Mouse (Mus musculus): ENCODE measurements around the gene Nuf2.
"Not testable (repeated sequence)": the region's sequence is repeated elsewhere in the genome, so short reads cannot be mapped to it uniquely, and the experiment has no call there.

Gene Nuf2

GRCm38 (mm10) chr1:169530876-169531701 is at the start of gene Nuf2:
Nuf2 (minus strand) TSS chr1:169531464.
- DNase-seq (ENCODE audit: low spot score in 2 of 2), result peak; percentile 98

GRCm38 (mm10) chr1:169579572-169579971 is 48.3 kb upstream of the Nuf2 start:
- DNase-seq (ENCODE audit: low spot score in 2 of 2), result no peak

- no peak for DNase-seq (ENCODE audit: low spot score in 2 of 2)
Measured at GRCm38 (mm10) chr1:169574136-169574535, 42.9 kb upstream of the Nuf2 start.

GRCm38 (mm10) chr1:169555621-169556020 is 24.4 kb upstream of the Nuf2 start:
- no peak for DNase-seq (ENCODE audit: low spot score in 2 of 2)

GRCm38 (mm10) chr1:169555019-169555418 is 23.8 kb upstream of the Nuf2 start:
- DNase-seq (ENCODE audit: low spot score in 2 of 2), result no peak

- no peak for DNase-seq (ENCODE audit: low spot score in 2 of 2)
Measured at GRCm38 (mm10) chr1:169553446-169553845, 22.2 kb upstream of the Nuf2 start.

GRCm38 (mm10) chr1:169540415-169540814 is 9.2 kb upstream of the Nuf2 start:
- DNase-seq (ENCODE audit: low spot score in 2 of 2), result no peak

- peak; percentile 52 to 69 for DNase-seq (ENCODE audit: low spot score in 2 of 2)
Measured at GRCm38 (mm10) chr1:169531702-169532535, 655 bp upstream of the Nuf2 start.

- no peak for DNase-seq (ENCODE audit: low spot score in 2 of 2)
Measured at GRCm38 (mm10) chr1:169529996-169530518, 1.2 kb downstream of the Nuf2 start.

GRCm38 (mm10) chr1:169526006-169526680 is 5.1 kb downstream of the Nuf2 start:
- DNase-seq (ENCODE audit: low spot score in 2 of 2), result no peak

GRCm38 (mm10) chr1:169519337-169519736 is 11.9 kb downstream of the Nuf2 start:
- DNase-seq (ENCODE audit: low spot score in 2 of 2), result no peak

- not testable (repeated sequence) for DNase-seq (ENCODE audit: low spot score in 2 of 2)
Measured at GRCm38 (mm10) chr1:169517899-169518517, 13.3 kb downstream of the Nuf2 start.

- no peak for DNase-seq (ENCODE audit: low spot score in 2 of 2)
Measured at GRCm38 (mm10) chr1:169517376-169517892, 13.8 kb downstream of the Nuf2 start.

- no peak for DNase-seq (ENCODE audit: low spot score in 2 of 2)
Measured at GRCm38 (mm10) chr1:169506354-169506753, 24.9 kb downstream of the Nuf2 start.

GRCm38 (mm10) chr1:169502876-169503275 is 28.4 kb downstream of the Nuf2 start:
- no peak for DNase-seq (ENCODE audit: low spot score in 2 of 2)

GRCm38 (mm10) chr1:169495621-169496020 is 35.6 kb downstream of the Nuf2 start:
- no peak for DNase-seq (ENCODE audit: low spot score in 2 of 2)

- DNase-seq (ENCODE audit: low spot score in 2 of 2), result no peak
Measured at GRCm38 (mm10) chr1:169491561-169491960, 39.7 kb downstream of the Nuf2 start.

- no peak for DNase-seq (ENCODE audit: low spot score in 2 of 2)
Measured at GRCm38 (mm10) chr1:169485408-169485885, 45.8 kb downstream of the Nuf2 start.

GRCm38 (mm10) chr1:169484565-169484964 is 46.7 kb downstream of the Nuf2 start:
- no peak for DNase-seq (ENCODE audit: low spot score in 2 of 2)

- DNase-seq (ENCODE audit: low spot score in 2 of 2), result no peak
Measured at GRCm38 (mm10) chr1:169482596-169483335, 48.5 kb downstream of the Nuf2 start.
